Mouse (Mus musculus): ENCODE results near the gene Grip1. TPM values are rescaled to one million over a fixed set of nuclear protein-coding genes. Genes with fewer than 3 reads are reported as not detected.

The Grip1 gene
- polyA plus RNA-seq, 1 experiment from 2014 or later = 4.1 TPM

DNA sequence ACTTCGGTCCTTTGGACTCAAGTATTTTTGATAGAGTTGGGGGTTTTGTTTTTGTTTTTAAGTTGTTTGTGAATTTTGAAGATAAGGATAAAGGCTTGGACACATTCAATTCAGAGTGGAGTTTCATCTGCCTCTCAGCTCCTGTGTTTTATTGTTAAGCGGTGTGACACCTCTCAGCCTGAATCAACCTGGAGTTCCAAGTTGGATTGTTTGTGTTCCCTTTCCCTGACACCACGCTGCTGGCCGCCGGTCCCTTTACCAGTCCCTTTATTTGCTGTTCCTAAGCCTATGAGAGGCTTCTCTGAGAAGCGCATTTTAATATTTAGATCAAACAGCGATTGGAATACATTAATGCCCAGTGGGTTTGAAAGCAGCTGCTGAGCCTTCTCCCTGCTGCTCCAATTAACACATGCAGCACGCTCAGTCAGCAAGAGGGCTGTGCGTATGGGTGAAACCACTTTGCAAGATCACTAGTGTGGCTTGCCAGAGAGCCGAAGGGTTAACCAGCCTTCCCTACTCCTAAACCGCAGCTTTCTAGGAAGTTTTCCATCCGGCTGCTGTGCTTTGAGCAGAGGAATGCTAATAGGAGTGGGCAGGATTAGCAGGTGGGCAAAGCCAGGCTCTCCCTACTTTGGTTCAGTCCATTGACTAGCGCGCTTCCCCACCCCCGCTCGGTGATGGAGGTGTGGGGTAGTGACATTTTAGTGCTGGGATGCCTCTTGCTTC is 237.9 kb downstream of the Grip1 start:
- H3K4me3 ChIP-seq (replicated peaks) = peak overlapping the region; percentile 38
- H3K9me3 ChIP-seq (replicated peaks) = no peaks in the 10 kb centered on the region
- peaks cover 25% of the 10 kb centered on the region for H3K4me1 ChIP-seq
- peak overlapping the region; percentile 62; the same call in 1 of the 2 replicates for H3K27ac ChIP-seq
- no peaks in the 10 kb centered on the region for H3K36me3 ChIP-seq
- peaks cover 36% of the 10 kb centered on the region; the same call in 1 of the 2 replicates for H3K27me3 ChIP-seq
- 3% methylated on average over 16 of the region's 16 CpGs for WGBS
- no peak overlapping the region for H3K9ac ChIP-seq
- peak; percentile 75 for ATAC-seq (replicated peaks; ENCODE audit: low FRiP score)
- H3K4me2 ChIP-seq = peak overlapping the region; percentile 72

GRCm38 (mm10) chr10:119692284-119692890 is 238.8 kb downstream of the Grip1 start:
- Histone ChIP-seq H3K4me1 (peaks cover 25% of the 10 kb centered on the region), H3K9me3 (replicated peaks) (no peaks in the 10 kb centered on the region), H3K4me2 (peak overlapping the region; percentile 72), H3K4me3 (replicated peaks) (peak overlapping the region; percentile 38), H3K27ac (no peak overlapping the region), H3K9ac (0 out of 2 replicates have a peak overlapping the region, but pooled peaks have one; percentile 4), H3K36me3 (no peaks in the 10 kb centered on the region), H3K27me3 (peaks cover 36% of the 10 kb centered on the region; the same call in 1 of the 2 replicates)
- ATAC-seq (replicated peaks; ENCODE audit: low FRiP score) = peak; percentile 75; the same call in 1 of the 2 replicates
- WGBS = 2% methylated on average over 26 of the region's 26 CpGs

DNA sequence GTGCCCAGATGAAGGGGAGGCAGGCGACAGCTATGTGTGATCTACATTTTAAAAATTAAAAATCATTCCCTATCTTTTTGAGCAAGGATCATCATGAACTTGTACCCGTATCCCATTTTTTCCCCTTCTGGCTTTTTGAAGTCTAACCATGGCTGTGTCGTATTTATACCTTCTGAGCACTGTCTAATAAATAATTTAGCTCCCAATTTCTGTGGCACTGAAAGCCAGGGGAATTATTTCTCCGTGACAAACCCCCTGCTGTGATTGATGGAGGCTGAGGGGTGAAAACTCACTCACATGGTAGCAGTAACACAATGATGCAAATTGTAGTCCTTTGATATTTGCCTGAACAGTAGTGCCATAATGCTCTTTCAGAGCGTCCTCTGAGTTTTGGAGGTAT is 239.8 kb downstream of the Grip1 start:
- Histone ChIP-seq H3K36me3 (no peaks in the 10 kb centered on the region), H3K4me1 (peaks cover 22% of the 10 kb centered on the region), H3K4me3 (replicated peaks) (no peak overlapping the region), H3K9ac (no peak overlapping the region), H3K27ac (no peak overlapping the region), H3K27me3 (peaks cover 36% of the 10 kb centered on the region; the same call in 1 of the 2 replicates), H3K4me2 (no peak overlapping the region), H3K9me3 (replicated peaks) (no peaks in the 10 kb centered on the region)
- no peak for ATAC-seq (replicated peaks; ENCODE audit: low FRiP score)
- 58% methylated on average over 5 of the region's 5 CpGs for WGBS

DNA sequence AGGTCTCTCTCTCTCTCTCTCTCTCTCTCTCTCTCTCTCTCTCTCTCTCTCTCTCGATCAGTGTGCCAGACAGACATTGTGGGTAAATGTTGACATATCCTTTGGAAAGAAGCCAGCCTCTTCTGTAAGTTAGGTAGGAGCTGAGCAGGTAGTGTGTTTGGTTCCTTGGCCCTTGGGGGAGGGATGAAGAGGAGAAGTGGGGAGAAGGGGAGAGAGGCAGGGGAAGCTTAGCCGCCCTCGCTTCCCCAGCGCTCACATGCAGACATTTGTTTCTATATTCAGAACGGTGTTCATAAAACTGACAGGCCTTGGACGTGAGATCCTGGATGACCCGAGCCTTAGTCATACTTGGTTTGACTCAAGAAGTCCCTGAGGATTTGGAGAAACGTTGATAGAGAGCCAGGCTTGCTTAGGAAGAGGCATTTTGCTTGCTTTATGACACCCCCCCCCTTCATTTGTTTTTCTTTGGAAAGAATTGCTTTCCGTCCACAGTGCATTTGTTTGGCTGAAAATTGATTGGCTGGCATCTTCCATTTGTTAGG is 243.7 kb downstream of the Grip1 start:
- no peak overlapping the region for H3K9ac ChIP-seq
- peaks cover 16% of the 10 kb centered on the region; the same call in 1 of the 2 replicates for H3K27me3 ChIP-seq
- H3K4me3 ChIP-seq (replicated peaks) = no peak overlapping the region
- no peaks in the 10 kb centered on the region for H3K36me3 ChIP-seq
- H3K4me2 ChIP-seq = no peak overlapping the region
- no peaks in the 10 kb centered on the region for H3K9me3 ChIP-seq (replicated peaks)
- 40% methylated on average over 9 of the region's 9 CpGs for WGBS
- no peak for ATAC-seq (replicated peaks; ENCODE audit: low FRiP score)
- no peak overlapping the region for H3K27ac ChIP-seq
- peaks cover 6% of the 10 kb centered on the region for H3K4me1 ChIP-seq

DNA sequence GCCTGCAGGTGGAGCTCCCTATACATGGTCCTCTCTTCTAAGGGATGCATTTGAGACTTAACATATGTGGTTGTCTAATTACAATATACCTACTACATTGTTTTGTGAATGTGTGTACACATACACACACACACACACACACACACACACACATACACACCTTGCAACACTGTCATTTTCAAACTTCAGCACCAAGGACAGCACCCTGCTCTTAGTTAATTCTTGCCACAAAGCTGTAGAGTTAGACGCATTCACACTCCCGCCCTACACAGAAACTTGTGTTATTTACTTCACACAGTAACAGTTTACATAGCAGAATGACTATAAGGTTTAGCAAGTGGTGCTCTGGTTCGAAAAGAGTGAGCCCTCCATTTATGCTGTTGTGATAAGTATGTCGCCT is 251.7 kb downstream of the Grip1 start:
- ATAC-seq (replicated peaks; ENCODE audit: low FRiP score) = no peak
- Histone ChIP-seq H3K9ac (no peak overlapping the region), H3K36me3 (no peaks in the 10 kb centered on the region), H3K9me3 (replicated peaks) (no peaks in the 10 kb centered on the region), H3K4me3 (replicated peaks) (no peak overlapping the region), H3K4me2 (no peak overlapping the region), H3K27me3 (no peaks in the 10 kb centered on the region), H3K4me1 (no peaks in the 10 kb centered on the region), H3K27ac (no peak overlapping the region)
- 55% methylated on average over 4 of the region's 4 CpGs for WGBS

GRCm38 (mm10) chr10:119706281-119706680 is 252.7 kb downstream of the Grip1 start:
- H3K4me2 ChIP-seq = no peak overlapping the region
- H3K9me3 ChIP-seq (replicated peaks) = no peaks in the 10 kb centered on the region
- no peak overlapping the region for H3K4me3 ChIP-seq (replicated peaks)
- no peaks in the 10 kb centered on the region for H3K27me3 ChIP-seq
- 81% methylated on average over 4 of the region's 4 CpGs for WGBS
- no peaks in the 10 kb centered on the region for H3K4me1 ChIP-seq
- H3K27ac ChIP-seq = no peak overlapping the region
- ATAC-seq (replicated peaks; ENCODE audit: low FRiP score) = no peak
- no peaks in the 10 kb centered on the region for H3K36me3 ChIP-seq
- H3K9ac ChIP-seq = no peak overlapping the region

DNA sequence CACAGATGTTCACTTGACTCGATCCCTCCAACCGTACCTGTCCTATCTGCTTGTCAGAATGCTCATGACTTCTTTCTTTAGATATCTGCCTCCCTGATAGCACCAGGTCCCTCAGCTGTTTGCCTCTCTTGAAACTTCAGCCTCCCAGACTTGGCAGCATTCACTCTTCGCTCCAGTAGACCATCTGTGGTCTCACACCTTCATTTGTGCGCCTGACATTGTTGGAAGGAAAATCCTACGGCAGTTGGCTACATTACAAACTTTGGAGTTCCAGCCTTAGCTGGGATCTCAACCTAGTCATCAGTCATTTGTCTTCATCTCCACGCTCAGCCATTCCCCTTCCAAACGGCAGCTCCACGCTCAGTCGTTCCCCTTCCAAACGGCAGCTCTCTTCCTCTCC is 253.4 kb downstream of the Grip1 start:
- Histone ChIP-seq H3K9ac (no peak overlapping the region), H3K9me3 (replicated peaks) (no peaks in the 10 kb centered on the region), H3K27ac (no peak overlapping the region), H3K36me3 (no peaks in the 10 kb centered on the region), H3K27me3 (no peaks in the 10 kb centered on the region), H3K4me1 (no peaks in the 10 kb centered on the region), H3K4me2 (no peak overlapping the region), H3K4me3 (replicated peaks) (no peak overlapping the region)
- 91% methylated on average over 10 of the region's 10 CpGs for WGBS
- no peak for ATAC-seq (replicated peaks; ENCODE audit: low FRiP score)

DNA sequence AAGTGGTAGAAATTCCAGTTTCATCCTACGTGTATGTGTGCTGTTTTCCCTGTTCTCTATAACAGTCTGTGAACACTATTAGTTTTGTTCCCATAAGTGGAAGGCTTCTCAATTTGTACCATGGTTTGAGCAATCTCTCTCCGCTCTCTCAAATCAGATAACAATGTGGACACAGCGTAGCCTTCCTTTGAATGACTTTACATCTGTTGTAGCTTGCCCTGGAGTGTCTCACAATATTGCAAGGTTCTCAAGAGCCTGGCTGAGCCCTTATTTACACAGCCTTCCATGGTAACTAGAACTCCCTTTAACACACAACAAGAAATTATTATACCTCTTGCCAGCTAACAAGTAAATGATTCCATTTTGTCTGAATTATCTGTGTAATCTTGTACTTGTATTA is 268.3 kb downstream of the Grip1 start:
- no peaks in the 10 kb centered on the region for H3K36me3 ChIP-seq
- no peak overlapping the region for H3K27ac ChIP-seq
- H3K27me3 ChIP-seq = no peaks in the 10 kb centered on the region
- no peak overlapping the region for H3K4me3 ChIP-seq (replicated peaks)
- no peak for ATAC-seq (replicated peaks; ENCODE audit: low FRiP score)
- H3K9ac ChIP-seq = no peak overlapping the region
- WGBS = 74% methylated on average over 3 of the region's 3 CpGs
- H3K9me3 ChIP-seq (replicated peaks) = no peaks in the 10 kb centered on the region
- H3K4me2 ChIP-seq = no peak overlapping the region
- H3K4me1 ChIP-seq = peaks cover 6% of the 10 kb centered on the region; the same call in 1 of the 2 replicates

DNA sequence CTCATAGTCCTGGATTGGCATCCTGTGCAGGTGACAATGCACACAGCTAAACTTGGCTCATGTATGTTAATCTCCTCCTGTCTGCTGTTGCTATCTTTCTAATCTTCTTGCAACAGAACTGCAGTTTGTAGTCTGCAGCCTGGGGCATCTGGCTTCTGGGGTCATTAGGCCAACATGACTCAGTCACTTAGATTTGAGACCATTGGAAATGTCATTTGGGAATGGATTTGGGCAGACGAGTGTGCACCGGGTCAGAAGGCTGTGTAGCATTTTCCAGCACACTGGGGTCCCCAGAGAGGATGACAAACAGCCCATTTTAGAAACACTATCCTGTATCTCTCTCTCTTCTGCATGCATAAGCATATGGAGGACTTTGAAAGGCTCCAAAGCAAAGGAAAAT is 268.8 kb downstream of the Grip1 start:
- WGBS = 46% methylated on average over 2 of the region's 2 CpGs
- no peaks in the 10 kb centered on the region for H3K36me3 ChIP-seq
- ATAC-seq (replicated peaks; ENCODE audit: low FRiP score) = no peak
- H3K27me3 ChIP-seq = no peaks in the 10 kb centered on the region
- H3K9ac ChIP-seq = no peak overlapping the region
- H3K4me2 ChIP-seq = no peak overlapping the region
- H3K4me3 ChIP-seq (replicated peaks) = no peak overlapping the region
- H3K9me3 ChIP-seq (replicated peaks) = no peaks in the 10 kb centered on the region
- H3K4me1 ChIP-seq = peaks cover 6% of the 10 kb centered on the region; the same call in 1 of the 2 replicates
- H3K27ac ChIP-seq = no peak overlapping the region

DNA sequence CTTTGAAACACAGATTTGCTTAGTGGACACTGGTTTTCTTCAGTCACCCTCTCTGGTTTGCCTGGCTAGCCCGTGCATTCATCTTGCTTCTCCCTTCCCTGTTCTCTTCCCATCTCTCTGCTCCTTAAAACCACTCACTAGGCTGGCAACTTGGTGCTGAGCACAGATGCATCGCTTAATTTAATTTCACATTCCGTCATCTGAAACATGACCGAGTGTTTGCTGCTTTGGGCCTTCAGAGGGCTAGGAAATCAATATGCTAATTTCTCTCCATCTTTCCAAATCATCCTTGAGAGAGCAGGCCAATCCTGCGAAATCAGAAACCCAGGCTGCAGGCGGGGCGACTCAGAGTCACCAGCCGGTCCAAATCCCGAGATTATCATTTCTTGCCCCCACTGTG is 270.0 kb downstream of the Grip1 start:
- Histone ChIP-seq H3K9ac (no peak overlapping the region), H3K4me1 (peaks cover 6% of the 10 kb centered on the region; the same call in 1 of the 2 replicates), H3K27me3 (no peaks in the 10 kb centered on the region), H3K9me3 (replicated peaks) (no peaks in the 10 kb centered on the region), H3K27ac (no peak overlapping the region), H3K4me3 (replicated peaks) (no peak overlapping the region), H3K36me3 (no peaks in the 10 kb centered on the region), H3K4me2 (no peak overlapping the region)
- 73% methylated on average over 9 of the region's 9 CpGs for WGBS
- no peak for ATAC-seq (replicated peaks; ENCODE audit: low FRiP score)

DNA sequence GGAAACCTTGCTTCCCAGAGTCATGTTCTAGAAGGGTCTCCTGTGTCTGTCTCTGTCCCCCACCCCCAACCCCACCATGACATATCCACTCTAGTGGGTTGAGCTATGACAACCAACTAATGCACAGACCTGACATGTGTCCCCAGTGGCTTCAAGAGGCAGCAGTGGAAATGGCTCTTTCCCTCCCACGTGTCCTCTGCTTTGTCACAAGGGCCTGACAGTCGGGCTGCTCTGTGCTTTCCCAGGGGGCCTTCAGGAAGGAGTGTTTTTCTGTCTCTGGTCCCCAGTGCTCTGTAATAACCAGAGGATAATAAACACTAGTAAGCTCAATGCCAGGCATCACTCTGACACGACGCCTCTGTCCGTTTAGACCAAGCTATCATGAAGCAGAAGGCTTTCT is 271.7 kb downstream of the Grip1 start:
- Histone ChIP-seq H3K9me3 (replicated peaks) (no peaks in the 10 kb centered on the region), H3K36me3 (no peaks in the 10 kb centered on the region), H3K4me2 (no peak overlapping the region), H3K9ac (no peak overlapping the region), H3K4me3 (replicated peaks) (no peak overlapping the region), H3K27ac (no peak overlapping the region), H3K4me1 (peaks cover 10% of the 10 kb centered on the region), H3K27me3 (no peaks in the 10 kb centered on the region)
- 35% methylated on average over 5 of the region's 5 CpGs for WGBS
- ATAC-seq (replicated peaks; ENCODE audit: low FRiP score) = no peak

DNA sequence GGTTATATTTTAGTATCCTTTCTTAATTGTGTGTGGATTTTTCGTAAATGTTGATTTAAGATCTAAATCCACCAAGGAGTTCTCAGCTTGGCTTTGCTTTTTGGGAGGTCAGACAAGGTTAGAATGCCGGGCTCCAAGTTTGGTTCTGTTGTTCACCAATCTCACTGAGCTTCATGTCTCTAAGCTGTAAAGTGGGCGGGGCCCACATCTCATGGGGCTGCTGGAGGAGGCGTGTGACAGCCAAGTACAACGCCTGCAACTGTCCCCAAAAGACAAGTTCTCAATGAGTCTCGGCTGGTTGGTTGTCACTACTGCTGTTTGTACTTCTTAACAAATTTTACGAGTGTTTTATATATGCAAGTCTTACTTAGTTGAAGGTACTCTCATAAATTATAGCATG is 272.3 kb downstream of the Grip1 start:
- Histone ChIP-seq H3K4me1 (peaks cover 10% of the 10 kb centered on the region), H3K36me3 (no peaks in the 10 kb centered on the region), H3K9me3 (replicated peaks) (no peaks in the 10 kb centered on the region), H3K4me2 (no peak overlapping the region), H3K27ac (no peak overlapping the region), H3K4me3 (replicated peaks) (no peak overlapping the region), H3K9ac (no peak overlapping the region), H3K27me3 (no peaks in the 10 kb centered on the region)
- ATAC-seq (replicated peaks; ENCODE audit: low FRiP score) = no peak
- WGBS = 55% methylated on average over 7 of the region's 7 CpGs
